Mouse (Mus musculus) gastrocnemius, adult 2 months (tissue): ENCODE measurements at regions not wholly inside any gene's neighbourhood (a gene's known extent, or its start where the extent isn't known, plus 50 kb on each side); places are given as distances from the start of the nearest gene placed in this dataset.

Experiments used
- DNase-seq: peaks from one replicate; pipeline ENCODE4 v3.0.0; 2022
- H3K27ac ChIP-seq: fragments of 200-600 bp; 2 replicates; pipeline ENCODE4 v1.8.1; 2022; ENCODE audit warnings: mild to moderate bottlenecking
- H3K4me3 ChIP-seq: fragments of 200-600 bp; 2 replicates; pipeline ENCODE4 v1.8.1; 2022; ENCODE audit warnings: mild to moderate bottlenecking, moderate library complexity
- CTCF ChIP-seq: fragments of 200-600 bp; IDR thresholded peaks from 2 replicates; pipeline ENCODE4 v1.8.1; 2022; ENCODE audit warnings: antibody characterized with exemption, mild to moderate bottlenecking, moderate library complexity
- intact Hi-C: fragments of 180-260 bp; cut with DNase I; formaldehyde crosslinking; loops from one replicate; pipeline ENCODE4 v1.15.1; 2025

- intact Hi-C loops: no loop called here
- no peak for TF ChIP-seq CTCF
- no peak for DNase-seq
- Histone ChIP-seq H3K27ac (no peak overlapping the region), H3K4me3 (no peak overlapping the region)
Observed at GRCm38 (mm10) chr4:5206394-5207099, 413.4 kb upstream of the Impad1 start.

GRCm38 (mm10) chr4:5205328-5206208 is 412.4 kb upstream of the Impad1 start:
- Histone ChIP-seq H3K27ac (no peak overlapping the region), H3K4me3 (no peak overlapping the region)
- intact Hi-C loops: no loop called here
- no peak for TF ChIP-seq CTCF
- DNase-seq: no peak

- intact Hi-C loops: no loop called here
Observed at GRCm38 (mm10) chr4:5194272-5194671, 401.1 kb upstream of the Impad1 start.

GRCm38 (mm10) chr4:5181591-5181990 is 388.4 kb upstream of the Impad1 start:
- TF ChIP-seq CTCF: no peak
- DNase-seq: no peak
- Histone ChIP-seq H3K27ac (no peak overlapping the region), H3K4me3 (no peak overlapping the region)
- intact Hi-C loops: no loop called here

More at GRCm38 (mm10) chr4:5194272-5194671, 401.1 kb upstream of the Impad1 start:
- H3K27ac ChIP-seq: no peak overlapping the region
- no peak for DNase-seq
- H3K4me3 ChIP-seq: no peak overlapping the region
- TF ChIP-seq CTCF: no peak

GRCm38 (mm10) chr4:5178991-5179693 is 386.0 kb upstream of the Impad1 start:
- no peak overlapping the region for H3K4me3 ChIP-seq
- DNase-seq: no peak
- intact Hi-C loops: no loop called here
- TF ChIP-seq CTCF: no peak
- H3K27ac ChIP-seq: no peak overlapping the region

GRCm38 (mm10) chr4:5165263-5165662 is 372.1 kb upstream of the Impad1 start:
- DNase-seq: no peak
- Histone ChIP-seq H3K27ac (no peak overlapping the region), H3K4me3 (no peak overlapping the region)
- TF ChIP-seq CTCF: no peak
- intact Hi-C loops: no loop called here

GRCm38 (mm10) chr4:5160931-5161330 is 367.8 kb upstream of the Impad1 start:
- intact Hi-C loops: no loop called here
- DNase-seq: no peak
- TF ChIP-seq CTCF: no peak
- Histone ChIP-seq H3K27ac (no peak overlapping the region), H3K4me3 (no peak overlapping the region)

- Histone ChIP-seq H3K4me3 (no peak overlapping the region), H3K27ac (peak overlapping the region; percentile 41)
- intact Hi-C loops: no loop called here
- TF ChIP-seq CTCF: no peak
- no peak for DNase-seq
Observed at GRCm38 (mm10) chr4:5130726-5131125, 337.6 kb upstream of the Impad1 start.

- no peak overlapping the region for H3K4me3 ChIP-seq
- no peak overlapping the region for H3K27ac ChIP-seq
- TF ChIP-seq CTCF: no peak
- no peak for DNase-seq
- intact Hi-C loops: no loop called here
Observed at GRCm38 (mm10) chr4:5126059-5126458, 332.9 kb upstream of the Impad1 start.

GRCm38 (mm10) chr4:5098411-5098810 is 305.3 kb upstream of the Impad1 start:
- Histone ChIP-seq H3K4me3 (no peak overlapping the region), H3K27ac (no peak overlapping the region)
- DNase-seq: no peak
- intact Hi-C loops: no loop called here
- no peak for TF ChIP-seq CTCF

- no peak for TF ChIP-seq CTCF
- intact Hi-C loops: no loop called here
- DNase-seq: no peak
- H3K4me3 ChIP-seq: no peak overlapping the region
- no peak overlapping the region for H3K27ac ChIP-seq
Observed at GRCm38 (mm10) chr4:5078723-5079122, 285.6 kb upstream of the Impad1 start.

GRCm38 (mm10) chr4:5074754-5075153 is 281.6 kb upstream of the Impad1 start:
- no peak overlapping the region for H3K4me3 ChIP-seq
- intact Hi-C loops: no loop called here
- no peak for TF ChIP-seq CTCF
- H3K27ac ChIP-seq: no peak overlapping the region
- no peak for DNase-seq

- no peak for DNase-seq
- TF ChIP-seq CTCF: no peak
- intact Hi-C loops: no loop called here
- no peak overlapping the region for H3K27ac ChIP-seq
- H3K4me3 ChIP-seq: no peak overlapping the region
Observed at GRCm38 (mm10) chr4:5071243-5071642, 278.1 kb upstream of the Impad1 start.
